Mouse (Mus musculus): ENCODE measurements around the gene Asf1b. TPM values are rescaled to one million over a fixed set of nuclear protein-coding genes. Genes with fewer than 3 reads are reported as not detected.

Gene Asf1b
- total and polyA plus RNA-seq, 3 experiments: 62.2 to 101 (median 71.1) TPM

- H3K4me1 ChIP-seq (ENCODE audit: control insufficient read depth in 1 of 2, insufficient read depth in 2 of 2): no peaks in the 10 kb centered on the region
- TF ChIP-seq IRF4 (IDR thresholded peaks at IDR 0.05; ENCODE audit: low read depth, low read length) (no peak), POLR2A (IDR thresholded peaks at IDR 0.05; ENCODE audit: low read depth, low read length) (no peak), MYC (IDR thresholded peaks at IDR 0.05; ENCODE audit: low read depth, low read length) (no peak), ZNF384 (IDR thresholded peaks at IDR 0.05; ENCODE audit: low read depth, low read length) (no peak), ZMIZ1 (IDR thresholded peaks at IDR 0.05; ENCODE audit: low read depth, low read length) (no peak), JUND (conservative IDR thresholded peaks at IDR 0.05; ENCODE audit: low read depth, low read length) (no peak), JUN (IDR thresholded peaks at IDR 0.05; ENCODE audit: insufficient read depth, low read depth, low read length) (no peak), TBP (conservative IDR thresholded peaks at IDR 0.05; ENCODE audit: low read depth, low read length) (no peak), ETS1 (conservative IDR thresholded peaks at IDR 0.05; ENCODE audit: low read depth, low read length) (no peak), USF1 (IDR thresholded peaks at IDR 0.05; ENCODE audit: low read depth, low read length) (no peak), NRF1 (IDR thresholded peaks at IDR 0.05; ENCODE audit: low read depth, low read length) (no peak)
- no peak for DNase-seq (ENCODE audit: extremely low read depth)
- no peaks in the 10 kb centered on the region for H3K27me3 ChIP-seq (replicated peaks)
- H3K9me3 ChIP-seq (replicated peaks; ENCODE audit: low read length): no peaks in the 10 kb centered on the region
- in situ Hi-C loops (cut with MboI; ENCODE audit: low pct_ligation_motif_present, low pct_unique_long_range_greater_than_20kb, low sequenced_read_pairs): no loop called here
- H3K36me3 ChIP-seq (replicated peaks in 1 of 2; ENCODE audit: control insufficient read depth in 1 of 2, insufficient read depth in 1 of 2, low read length in 1 of 2): peaks cover 40 to 82% of the 10 kb centered on the region in 2 experiments
- H3K9ac ChIP-seq (ENCODE audit: insufficient read depth, low read depth): no peak overlapping the region
- no peak overlapping the region for H3K27ac ChIP-seq (ENCODE audit: insufficient read depth, low read depth)
- no peak overlapping the region for H3K4me3 ChIP-seq (replicated peaks in 1 of 3; ENCODE audit: low read depth in 2 of 3, low read length in 2 of 3, poor library complexity in 1 of 3)
- no peaks in the 10 kb centered on the region for H3K79me2 ChIP-seq (replicated peaks; ENCODE audit: control insufficient read depth, extremely low read depth, insufficient read depth, poor library complexity, severe bottlenecking)
- no peak overlapping the region for H3K4me2 ChIP-seq (ENCODE audit: insufficient read depth, low read depth, poor library complexity, severe bottlenecking)
- dilution Hi-C loops (cut with MboI; ENCODE audit: extremely low pct_ligation_motif_present, extremely low pct_unique_long_range_greater_than_20kb, low sequenced_read_pairs): no loop called here
Observed at GRCm38 (mm10) chr8:83937645-83938044, 17.7 kb upstream of the Asf1b start.

- in situ Hi-C loops (cut with MboI; ENCODE audit: low pct_ligation_motif_present, low pct_unique_long_range_greater_than_20kb, low sequenced_read_pairs): no loop called here
- no peak overlapping the region for H3K4me2 ChIP-seq (ENCODE audit: insufficient read depth, low read depth, poor library complexity, severe bottlenecking)
- DNase-seq (ENCODE audit: extremely low read depth): no peak
- no peaks in the 10 kb centered on the region for H3K79me2 ChIP-seq (replicated peaks; ENCODE audit: control insufficient read depth, extremely low read depth, insufficient read depth, poor library complexity, severe bottlenecking)
- H3K4me1 ChIP-seq (ENCODE audit: control insufficient read depth in 1 of 2, insufficient read depth in 2 of 2): no peaks in the 10 kb centered on the region
- dilution Hi-C loops (cut with MboI; ENCODE audit: extremely low pct_ligation_motif_present, extremely low pct_unique_long_range_greater_than_20kb, low sequenced_read_pairs): no loop called here
- no peak overlapping the region for H3K9ac ChIP-seq (ENCODE audit: insufficient read depth, low read depth)
- peaks cover 36 to 75% of the 10 kb centered on the region in 2 experiments for H3K36me3 ChIP-seq (replicated peaks in 1 of 2; ENCODE audit: control insufficient read depth in 1 of 2, insufficient read depth in 1 of 2, low read length in 1 of 2)
- H3K27ac ChIP-seq (ENCODE audit: insufficient read depth, low read depth): no peak overlapping the region
- TF ChIP-seq UBTF (IDR thresholded peaks at IDR 0.05; ENCODE audit: low read depth, low read length): no peak
- TF ChIP-seq MAZ (IDR thresholded peaks at IDR 0.05; ENCODE audit: low read depth, low read length): no peak
- no peak for TF ChIP-seq ZC3H11A (IDR thresholded peaks at IDR 0.05; ENCODE audit: low read depth, low read length)
- TF ChIP-seq GABPA (IDR thresholded peaks at IDR 0.05; ENCODE audit: insufficient replicate concordance, low read depth, low read length): no peak
- TF ChIP-seq CHD2 (IDR thresholded peaks at IDR 0.05; ENCODE audit: low read length): no peak
- TF ChIP-seq CHD1 (IDR thresholded peaks at IDR 0.05; ENCODE audit: low read depth, low read length): no peak
- TF ChIP-seq NELFE (IDR thresholded peaks at IDR 0.05; ENCODE audit: low read depth, low read length): no peak
- TF ChIP-seq POLR2A (IDR thresholded peaks at IDR 0.05; ENCODE audit: low read depth, low read length): no peak
- TF ChIP-seq MAFK (IDR thresholded peaks at IDR 0.05; ENCODE audit: insufficient replicate concordance, low read length): no peak
- TF ChIP-seq TCF12 (IDR thresholded peaks at IDR 0.05; ENCODE audit: low read depth, low read length): no peak
- TF ChIP-seq HCFC1 (IDR thresholded peaks at IDR 0.05; ENCODE audit: low read depth, low read length): no peak
- TF ChIP-seq JUN (IDR thresholded peaks at IDR 0.05; ENCODE audit: insufficient read depth, low read depth, low read length): no peak
- no peak for TF ChIP-seq SIN3A (IDR thresholded peaks at IDR 0.05; ENCODE audit: low read length)
- no peak for TF ChIP-seq USF2 (conservative IDR thresholded peaks at IDR 0.05; ENCODE audit: low read depth, low read length)
- no peak for TF ChIP-seq BHLHE40 (IDR thresholded peaks at IDR 0.05; ENCODE audit: low read depth, low read length)
- no peak overlapping the region for H3K4me3 ChIP-seq (replicated peaks in 1 of 3; ENCODE audit: low read depth in 2 of 3, low read length in 2 of 3, poor library complexity in 1 of 3)
- no peaks in the 10 kb centered on the region for H3K27me3 ChIP-seq (replicated peaks)
- H3K9me3 ChIP-seq (replicated peaks; ENCODE audit: low read length): no peaks in the 10 kb centered on the region
Observed at GRCm38 (mm10) chr8:83938330-83938729, 17.0 kb upstream of the Asf1b start.
